Mouse (Mus musculus) WW6 (cell line): Measurements from ENCODE around the gene Dscam.

Experiments
- DNase-seq: peaks from one replicate; pipeline ENCODE4 v3.0.0-alpha.2; 2013; ENCODE audit warnings: low read depth, low spot score

Dscam gene

DNA sequence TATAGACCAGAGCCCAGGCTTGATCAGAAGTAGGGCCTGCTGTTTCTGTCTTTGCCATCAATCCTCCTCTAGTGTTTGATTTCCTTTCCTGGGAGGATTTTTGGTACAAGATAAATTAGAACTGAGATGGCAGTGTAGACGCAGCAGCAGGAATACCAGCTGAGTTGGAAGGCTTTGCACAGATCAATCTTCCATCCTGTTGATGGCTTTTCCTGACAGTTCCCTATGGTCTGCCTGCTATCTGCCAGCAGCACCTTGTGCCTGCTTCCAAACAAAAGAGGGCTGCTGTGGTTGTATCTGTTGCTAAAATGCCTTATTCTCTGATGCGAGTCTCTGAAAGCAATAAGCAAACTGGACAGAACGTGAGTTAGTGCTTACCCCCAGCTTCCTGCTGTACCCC, 402.6 kb downstream of the Dscam start:
- DNase-seq, result no peak

GRCm38 (mm10) chr16:96767508-96767907, 403.0 kb downstream of the Dscam start:
- no peak for DNase-seq

DNA sequence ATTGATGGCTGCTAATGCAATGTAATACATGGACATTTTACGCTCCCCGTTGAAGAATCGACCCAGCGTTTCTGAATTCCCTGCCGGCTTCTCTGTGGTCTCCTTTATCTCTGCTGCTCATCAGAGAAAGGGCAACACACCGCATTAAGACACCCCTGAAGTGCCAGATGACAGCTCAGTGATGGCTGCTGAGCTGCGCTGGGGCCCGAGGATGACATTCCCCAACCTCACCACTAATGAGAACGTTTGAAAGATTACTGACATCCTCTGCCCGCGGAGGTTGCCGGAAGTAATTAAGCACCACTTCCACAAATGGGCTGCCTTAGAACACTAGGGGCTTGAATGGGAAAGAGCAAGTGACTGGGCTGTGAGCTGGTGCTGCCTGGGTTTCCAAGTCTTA, 409.3 kb downstream of the Dscam start:
- no peak for DNase-seq

DNA sequence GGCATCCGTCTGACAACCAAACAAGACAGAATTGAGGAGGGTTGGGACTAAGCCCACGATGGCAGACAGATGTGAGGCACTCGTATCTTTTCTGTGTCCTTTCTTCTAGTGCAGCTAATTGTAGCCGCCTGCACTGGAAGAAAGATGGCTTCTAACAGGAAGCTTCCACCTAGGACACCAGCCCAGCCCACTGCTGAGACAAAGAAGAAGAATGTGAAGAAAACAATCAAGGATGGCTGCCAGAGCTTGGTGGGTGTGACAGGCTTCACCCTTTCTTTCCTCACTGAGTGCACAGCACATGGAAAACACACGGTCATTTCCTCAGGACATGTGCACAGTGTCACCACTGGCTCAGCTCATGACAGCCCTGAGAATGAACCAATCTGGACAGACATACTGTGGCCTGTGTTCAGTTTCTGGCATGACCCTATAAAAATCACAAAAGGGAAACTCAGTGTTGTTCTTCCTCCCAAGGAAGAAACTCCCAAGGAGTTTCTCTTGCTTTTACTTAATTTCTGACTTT, 411.4 kb downstream of the Dscam start:
- DNase-seq, result no peak

- no peak for DNase-seq
Observed at GRCm38 (mm10) chr16:96758381-96758780, 412.2 kb downstream of the Dscam start.

- no peak for DNase-seq
Observed at GRCm38 (mm10) chr16:96757588-96758313, 412.8 kb downstream of the Dscam start.

GRCm38 (mm10) chr16:96756994-96757393, 413.6 kb downstream of the Dscam start:
- DNase-seq, result no peak

DNA sequence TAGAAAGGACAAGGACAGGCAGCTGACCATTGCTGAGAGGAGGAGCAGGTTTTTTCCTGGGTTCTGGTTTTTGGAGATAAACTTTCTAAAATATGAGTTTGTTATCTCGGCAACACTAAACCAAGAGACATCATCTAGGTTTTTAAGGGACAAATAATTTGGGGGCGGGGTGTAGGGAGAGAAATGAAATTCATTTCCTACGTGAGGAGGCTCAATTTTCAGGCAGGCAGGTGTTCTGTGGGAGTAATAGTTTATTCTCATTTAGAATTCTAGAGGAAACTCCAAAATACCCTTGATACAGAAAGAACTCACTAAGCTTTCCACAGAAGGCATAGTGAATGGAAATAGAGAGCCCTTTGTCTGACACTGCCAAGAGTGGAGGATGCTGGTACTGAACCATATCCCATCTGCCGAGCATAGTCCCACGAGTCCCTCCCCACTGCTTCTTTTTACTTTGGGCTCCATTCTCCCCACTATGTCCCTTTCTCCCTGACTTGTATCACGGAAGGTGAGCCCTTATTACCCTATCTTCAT, 415.5 kb downstream of the Dscam start:
- DNase-seq, result no peak

DNA sequence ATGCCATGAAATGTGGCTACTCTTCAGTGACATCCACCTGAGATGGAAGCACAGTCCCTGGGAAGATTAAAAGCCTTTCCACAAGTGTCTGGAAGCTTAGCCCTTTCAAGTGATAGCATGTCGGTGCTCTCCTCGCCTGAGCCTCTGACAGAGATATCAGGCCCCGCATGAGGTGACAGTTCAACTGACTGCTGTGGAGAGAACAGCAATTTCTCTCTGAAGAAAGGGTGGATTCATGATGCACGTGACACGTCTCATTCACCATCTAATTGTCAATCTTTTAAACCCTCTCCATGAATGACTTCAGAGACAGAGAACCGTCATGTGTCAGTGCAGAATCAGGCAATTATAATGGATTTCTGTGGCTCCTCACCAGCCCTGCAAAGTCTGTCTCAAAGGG, 416.2 kb downstream of the Dscam start:
- DNase-seq, result no peak

DNA sequence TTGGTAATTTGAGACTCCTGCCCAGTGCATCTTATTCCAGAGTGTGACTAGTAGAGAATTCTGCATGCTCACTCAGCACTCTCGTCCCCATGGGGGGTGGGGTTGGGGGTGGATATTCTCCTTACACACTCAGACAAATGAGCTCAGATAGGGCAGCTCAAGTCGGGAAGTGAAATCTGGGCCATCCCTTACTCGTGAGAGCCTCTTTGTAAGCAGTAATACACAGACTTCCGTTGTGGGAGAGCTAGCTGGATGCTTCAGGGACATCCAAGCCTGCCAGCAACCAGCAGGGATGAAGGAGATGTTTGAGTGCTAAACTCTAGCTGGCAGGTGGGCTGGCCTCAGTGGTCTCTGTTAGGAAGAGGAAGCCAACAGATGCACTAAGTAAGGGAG, 416.8 kb downstream of the Dscam start:
- DNase-seq, result no peak

GRCm38 (mm10) chr16:96753164-96753780, 417.3 kb downstream of the Dscam start:
- no peak for DNase-seq

- no peak for DNase-seq
Observed at GRCm38 (mm10) chr16:96742475-96743255, 427.9 kb downstream of the Dscam start.

DNA sequence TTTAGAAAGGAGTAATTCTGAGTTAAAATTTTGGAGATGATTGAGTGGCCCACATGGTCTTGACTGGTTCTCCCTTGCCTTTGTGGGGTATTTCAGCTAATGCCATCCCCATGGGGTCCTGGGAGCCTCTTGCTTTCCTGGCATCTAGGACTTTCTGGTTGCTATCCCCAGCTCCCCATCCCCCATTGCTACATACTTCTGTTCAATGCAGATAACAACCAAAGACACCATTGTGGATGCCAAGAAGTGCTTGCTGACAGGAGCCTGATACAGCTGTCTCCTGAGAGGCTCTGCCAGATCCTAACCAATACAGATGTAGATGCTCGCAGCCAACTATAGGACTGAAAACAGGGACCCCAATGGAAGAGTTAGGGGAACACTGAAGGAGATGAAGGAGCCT, 429.2 kb downstream of the Dscam start:
- no peak for DNase-seq

DNA sequence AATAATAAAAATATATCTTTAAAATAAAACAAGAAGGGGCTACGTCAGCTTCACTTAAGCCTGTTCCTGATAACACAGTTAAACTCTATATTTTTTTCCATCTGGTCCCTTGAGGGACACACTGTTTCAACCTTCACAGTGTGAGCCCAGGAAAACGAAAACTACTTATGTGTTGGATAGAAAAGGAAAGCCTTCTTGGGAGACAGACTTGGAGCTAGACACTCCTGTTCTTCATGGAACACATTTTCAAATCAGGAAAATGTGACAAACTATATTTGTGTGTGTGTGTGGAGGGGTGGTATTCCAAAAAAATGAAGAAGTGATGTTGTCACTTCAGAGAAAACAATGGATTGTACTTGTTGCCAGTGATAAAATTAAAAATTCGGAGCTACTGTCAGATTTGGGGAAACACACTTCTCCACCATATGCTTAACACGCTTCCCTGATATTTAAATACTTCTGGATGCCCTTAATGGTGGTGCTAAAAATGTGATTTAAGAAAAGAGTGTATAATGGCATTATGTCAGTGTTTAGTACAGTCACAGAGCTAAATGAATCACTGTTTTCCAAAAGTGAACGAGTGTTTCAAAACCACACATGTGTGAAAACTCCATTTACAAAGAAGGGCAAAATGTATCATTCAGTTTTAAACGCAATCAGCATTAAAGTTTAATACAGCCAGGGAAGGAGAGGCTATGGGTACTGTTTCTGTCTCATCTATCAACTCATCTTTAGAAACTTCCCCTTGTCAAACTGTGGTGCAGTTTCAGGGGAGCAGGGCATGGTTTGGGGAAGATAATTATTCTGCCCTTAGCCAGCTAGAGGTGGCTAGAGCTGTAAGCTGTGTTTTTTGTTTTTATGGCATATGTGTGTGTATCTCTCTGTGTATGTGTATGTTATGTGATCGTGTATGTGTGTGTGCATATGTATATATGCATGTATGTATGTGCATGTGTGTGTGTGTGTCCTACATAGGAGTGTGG, 430.2 kb downstream of the Dscam start:
- no peak for DNase-seq

GRCm38 (mm10) chr16:96736501-96736900, 434.1 kb downstream of the Dscam start:
- no peak for DNase-seq

DNA sequence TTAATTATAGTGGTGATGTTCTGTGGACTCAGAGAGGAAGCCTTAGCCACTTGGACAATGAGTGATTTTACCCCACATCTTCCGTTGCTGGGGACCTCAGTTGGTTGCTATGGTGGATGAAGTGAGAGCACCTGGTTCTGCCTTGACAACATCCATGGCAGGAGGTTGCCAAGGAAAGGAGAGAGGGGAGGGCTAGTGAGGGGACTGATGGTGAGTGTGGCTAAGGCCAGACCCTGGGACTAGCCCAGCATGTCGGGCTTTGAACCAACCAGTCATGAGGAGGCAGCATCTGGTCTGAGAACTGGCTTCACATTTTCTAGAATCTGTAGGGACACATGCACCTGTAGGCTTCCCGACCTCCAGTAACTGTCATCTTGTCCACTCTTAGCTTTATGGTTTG, 439.7 kb downstream of the Dscam start:
- DNase-seq, result no peak

GRCm38 (mm10) chr16:96727836-96728774, 442.4 kb downstream of the Dscam start:
- no peak for DNase-seq

- no peak for DNase-seq
Observed at GRCm38 (mm10) chr16:96725071-96725724, 445.4 kb downstream of the Dscam start.

DNA sequence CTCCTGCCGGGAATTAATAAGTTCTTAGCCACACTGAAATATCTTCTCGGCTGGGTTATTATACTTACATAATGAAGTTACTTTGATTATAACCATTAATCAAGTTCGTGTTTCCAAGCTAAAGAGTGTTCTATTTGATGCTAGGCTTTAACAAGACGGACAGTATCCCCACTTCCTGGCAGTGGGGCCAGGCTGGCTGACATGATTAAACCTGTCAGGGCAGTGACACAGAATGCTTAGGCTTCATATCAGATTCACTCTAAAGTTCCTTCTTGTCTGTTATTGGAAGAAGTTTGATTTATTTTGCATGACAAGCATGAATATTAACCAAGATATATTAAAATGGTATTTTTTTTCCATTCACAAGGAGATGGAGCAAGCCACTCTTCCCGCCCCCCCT, 446.0 kb downstream of the Dscam start:
- DNase-seq, result no peak
